Mouse (Mus musculus): ENCODE measurements around the gene Gm43951. TPM values are rescaled to one million over a fixed set of nuclear protein-coding genes. Genes with fewer than 3 reads are reported as not detected.

Gene Gm43951
- polyA plus RNA-seq, 1 experiment from 2014 or later, result 0.10 TPM

- peak; percentile 64 for ATAC-seq (replicated peaks; ENCODE audit: insufficient number of reproducible peaks, low FRiP score, low TSS enrichment, low read depth)
- DNase-seq (ENCODE audit: low spot score), result peak; percentile 49
- Histone ChIP-seq H3K36me3 (replicated peaks; ENCODE audit: control insufficient read depth, insufficient read depth, low read depth, low read length) (peaks cover 1% of the 10 kb centered on the region), H3K9ac (replicated peaks; ENCODE audit: low read length) (peak within 1 kb of the TSS; percentile 80), H3K27ac (replicated peaks; ENCODE audit: low read depth, low read length) (no peak within 1 kb of the TSS; the same call in 1 of the 2 replicates), H3K27me3 (ENCODE audit: control insufficient read depth, insufficient read depth, low read length) (no peaks in the 10 kb centered on the region), H3K4me3 (ENCODE audit: low read depth, low read length) (peak within 1 kb of the TSS; percentile 84), H3K4me1 (ENCODE audit: control insufficient read depth, insufficient read depth, low read length) (no peaks in the 10 kb centered on the region), H3K4me2 (ENCODE audit: low read depth, low read length) (peak within 1 kb of the TSS; percentile 92), H3K9me3 (replicated peaks; ENCODE audit: control insufficient read depth, low read length) (no peaks in the 10 kb centered on the region)
- 4% methylated on average over 29 of the region's 29 CpGs for WGBS
Measured at GRCm38 (mm10) chr11:72215410-72215797, 8.8 kb upstream of the Gm43951 start, which contains the start of gene Med31. Gene Med31 (minus strand): TSS chr11:72215592.

GRCm38 (mm10) chr11:72214591-72215409 lies 8.2 kb upstream of the Gm43951 start:
- Histone ChIP-seq H3K4me2 (ENCODE audit: low read depth, low read length) (peak overlapping the region; percentile 92), H3K4me3 (ENCODE audit: low read depth, low read length) (peak overlapping the region; percentile 84), H3K4me1 (ENCODE audit: control insufficient read depth, insufficient read depth, low read length) (no peaks in the 10 kb centered on the region), H3K9me3 (replicated peaks; ENCODE audit: control insufficient read depth, low read length) (no peaks in the 10 kb centered on the region), H3K36me3 (replicated peaks; ENCODE audit: control insufficient read depth, insufficient read depth, low read depth, low read length) (peaks cover 3% of the 10 kb centered on the region), H3K9ac (replicated peaks; ENCODE audit: low read length) (peak overlapping the region; percentile 80), H3K27me3 (ENCODE audit: control insufficient read depth, insufficient read depth, low read length) (no peaks in the 10 kb centered on the region), H3K27ac (replicated peaks; ENCODE audit: low read depth, low read length) (no peak overlapping the region; the same call in 1 of the 2 replicates)
- peak; percentile 95 for ATAC-seq (replicated peaks; ENCODE audit: insufficient number of reproducible peaks, low FRiP score, low TSS enrichment, low read depth)
- DNase-seq (ENCODE audit: low spot score), result peak; percentile 98
- WGBS, result under 1% methylated on average over 51 of the region's 51 CpGs

GRCm38 (mm10) chr11:72207834-72208377 lies 1.3 kb upstream of the Gm43951 start:
- no peak overlapping the region for H3K27ac ChIP-seq (replicated peaks; ENCODE audit: low read depth, low read length)
- H3K9me3 ChIP-seq (replicated peaks; ENCODE audit: control insufficient read depth, low read length), result no peaks in the 10 kb centered on the region
- peak overlapping the region; percentile 78 for H3K4me2 ChIP-seq (ENCODE audit: low read depth, low read length)
- peaks cover 3% of the 10 kb centered on the region for H3K36me3 ChIP-seq (replicated peaks; ENCODE audit: control insufficient read depth, insufficient read depth, low read depth, low read length)
- ATAC-seq (replicated peaks; ENCODE audit: insufficient number of reproducible peaks, low FRiP score, low TSS enrichment, low read depth), result no peak
- no peak for DNase-seq (ENCODE audit: low spot score)
- no peaks in the 10 kb centered on the region for H3K4me1 ChIP-seq (ENCODE audit: control insufficient read depth, insufficient read depth, low read length)
- H3K27me3 ChIP-seq (ENCODE audit: control insufficient read depth, insufficient read depth, low read length), result no peaks in the 10 kb centered on the region
- WGBS, result 18% methylated on average over 17 of the region's 17 CpGs
- peak overlapping the region; percentile 81 for H3K4me3 ChIP-seq (ENCODE audit: low read depth, low read length)
- peak overlapping the region; percentile 83 for H3K9ac ChIP-seq (replicated peaks; ENCODE audit: low read length)

- Histone ChIP-seq H3K4me2 (ENCODE audit: low read depth, low read length) (peak within 1 kb of the TSS; percentile 78), H3K27ac (replicated peaks; ENCODE audit: low read depth, low read length) (no peak within 1 kb of the TSS), H3K27me3 (ENCODE audit: control insufficient read depth, insufficient read depth, low read length) (no peaks in the 10 kb centered on the region), H3K9me3 (replicated peaks; ENCODE audit: control insufficient read depth, low read length) (no peaks in the 10 kb centered on the region), H3K4me3 (ENCODE audit: low read depth, low read length) (peak within 1 kb of the TSS; percentile 81), H3K9ac (replicated peaks; ENCODE audit: low read length) (peak within 1 kb of the TSS; percentile 83), H3K4me1 (ENCODE audit: control insufficient read depth, insufficient read depth, low read length) (no peaks in the 10 kb centered on the region), H3K36me3 (replicated peaks; ENCODE audit: control insufficient read depth, insufficient read depth, low read depth, low read length) (peaks cover 3% of the 10 kb centered on the region)
- ATAC-seq (replicated peaks; ENCODE audit: insufficient number of reproducible peaks, low FRiP score, low TSS enrichment, low read depth), result peak; percentile 97
- under 1% methylated on average over 42 of the region's 42 CpGs for WGBS
- peak; percentile 89 for DNase-seq (ENCODE audit: low spot score)
Measured at GRCm38 (mm10) chr11:72207204-72207833, 679 bp upstream of the Gm43951 start, which contains the start of the genes 4933427D14Rik and Txndc17. Gene 4933427D14Rik (minus strand): TSS chr11:72207459. Gene Txndc17 (plus strand): TSS chr11:72207547.

- no peaks in the 10 kb centered on the region for H3K4me1 ChIP-seq (ENCODE audit: control insufficient read depth, insufficient read depth, low read length)
- WGBS, result 79% methylated on average over 6 of the region's 6 CpGs
- no peak for ATAC-seq (replicated peaks; ENCODE audit: insufficient number of reproducible peaks, low FRiP score, low TSS enrichment, low read depth)
- no peak overlapping the region for H3K9ac ChIP-seq (replicated peaks; ENCODE audit: low read length)
- H3K4me2 ChIP-seq (ENCODE audit: low read depth, low read length), result no peak overlapping the region
- DNase-seq (ENCODE audit: low spot score), result no peak
- H3K4me3 ChIP-seq (ENCODE audit: low read depth, low read length), result no peak overlapping the region
- H3K9me3 ChIP-seq (replicated peaks; ENCODE audit: control insufficient read depth, low read length), result no peaks in the 10 kb centered on the region
- no peak overlapping the region for H3K27ac ChIP-seq (replicated peaks; ENCODE audit: low read depth, low read length)
- no peaks in the 10 kb centered on the region; the same call in 1 of the 2 replicates for H3K36me3 ChIP-seq (replicated peaks; ENCODE audit: control insufficient read depth, insufficient read depth, low read depth, low read length)
- no peaks in the 10 kb centered on the region for H3K27me3 ChIP-seq (ENCODE audit: control insufficient read depth, insufficient read depth, low read length)
Measured at GRCm38 (mm10) chr11:72205256-72205655, 1.4 kb downstream of the Gm43951 start.

- H3K9ac ChIP-seq (replicated peaks; ENCODE audit: low read length), result no peak overlapping the region
- H3K4me1 ChIP-seq (ENCODE audit: control insufficient read depth, insufficient read depth, low read length), result no peaks in the 10 kb centered on the region
- H3K9me3 ChIP-seq (replicated peaks; ENCODE audit: control insufficient read depth, low read length), result no peaks in the 10 kb centered on the region
- H3K4me2 ChIP-seq (ENCODE audit: low read depth, low read length), result no peak overlapping the region
- H3K27ac ChIP-seq (replicated peaks; ENCODE audit: low read depth, low read length), result no peak overlapping the region
- H3K27me3 ChIP-seq (ENCODE audit: control insufficient read depth, insufficient read depth, low read length), result no peaks in the 10 kb centered on the region
- 86% methylated on average over 1 of the region's 1 CpGs for WGBS
- ATAC-seq (replicated peaks; ENCODE audit: insufficient number of reproducible peaks, low FRiP score, low TSS enrichment, low read depth) (no peak), DNase-seq (ENCODE audit: low spot score) (no peak)
- no peaks in the 10 kb centered on the region; the same call in 1 of the 2 replicates for H3K36me3 ChIP-seq (replicated peaks; ENCODE audit: control insufficient read depth, insufficient read depth, low read depth, low read length)
- no peak overlapping the region for H3K4me3 ChIP-seq (ENCODE audit: low read depth, low read length)
Measured at GRCm38 (mm10) chr11:72203440-72203839, 3.2 kb downstream of the Gm43951 start.

- WGBS, result 94% methylated on average over 8 of the region's 8 CpGs
- no peak for DNase-seq (ENCODE audit: low spot score)
- peaks cover 2% of the 10 kb centered on the region; the same call in 1 of the 2 replicates for H3K36me3 ChIP-seq (replicated peaks; ENCODE audit: control insufficient read depth, insufficient read depth, low read depth, low read length)
Measured at GRCm38 (mm10) chr11:72196506-72196905, 10.1 kb downstream of the Gm43951 start.

More at GRCm38 (mm10) chr11:72196506-72196905, 10.1 kb downstream of the Gm43951 start:
- Histone ChIP-seq H3K27ac (replicated peaks; ENCODE audit: low read depth, low read length) (no peak overlapping the region), H3K9ac (replicated peaks; ENCODE audit: low read length) (no peak overlapping the region), H3K4me2 (ENCODE audit: low read depth, low read length) (no peak overlapping the region), H3K9me3 (replicated peaks; ENCODE audit: control insufficient read depth, low read length) (no peaks in the 10 kb centered on the region), H3K4me1 (ENCODE audit: control insufficient read depth, insufficient read depth, low read length) (no peaks in the 10 kb centered on the region), H3K27me3 (ENCODE audit: control insufficient read depth, insufficient read depth, low read length) (no peaks in the 10 kb centered on the region), H3K4me3 (ENCODE audit: low read depth, low read length) (no peak overlapping the region)
- ATAC-seq (replicated peaks; ENCODE audit: insufficient number of reproducible peaks, low FRiP score, low TSS enrichment, low read depth), result no peak
